In the genomic region with DNA sequence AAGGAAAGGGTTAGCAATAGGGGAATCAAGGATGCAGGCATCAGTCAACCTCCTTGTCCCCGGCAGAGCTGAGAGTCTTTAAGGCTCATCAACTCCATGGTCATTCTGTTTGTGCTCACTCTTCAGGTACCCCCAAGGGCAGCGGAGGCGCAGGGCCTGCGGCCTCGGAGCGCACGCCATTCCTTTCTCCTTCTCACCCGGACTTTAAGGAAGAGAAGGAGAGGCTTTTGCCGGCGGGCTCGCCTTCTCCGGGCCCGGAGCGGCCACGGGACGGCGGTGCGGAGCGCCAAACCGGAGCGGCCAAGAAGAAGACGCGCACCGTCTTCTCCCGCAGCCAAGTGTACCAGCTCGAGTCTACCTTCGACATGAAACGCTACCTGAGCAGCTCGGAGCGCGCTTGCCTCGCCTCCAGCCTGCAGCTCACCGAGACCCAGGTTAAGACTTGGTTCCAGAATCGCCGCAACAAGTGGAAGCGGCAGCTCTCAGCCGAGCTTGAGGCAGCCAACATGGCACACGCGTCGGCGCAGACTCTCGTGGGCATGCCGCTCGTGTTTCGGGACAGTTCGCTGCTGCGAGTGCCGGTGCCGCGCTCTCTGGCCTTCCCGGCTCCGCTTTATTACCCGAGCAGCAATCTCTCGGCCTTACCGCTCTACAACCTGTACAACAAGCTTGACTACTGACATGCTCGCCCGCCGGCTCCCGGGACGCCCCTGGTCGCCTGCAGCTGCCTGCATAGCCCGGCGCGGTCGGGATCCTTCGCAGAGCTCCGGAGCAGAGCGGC, we compare ENCODE assay signal across 8 mouse cellular contexts. TPM values are rescaled to one million over a fixed set of nuclear protein-coding genes. Genes with fewer than 3 reads are reported as not detected.
DNase-seq lines count a peak whose midpoint lies in the region; ATAC-seq and TF ChIP-seq lines count a peak whose summit lies in the region.

No protein-coding gene starts in this region.

- H3K9me3 ChIP-seq in heart, embryonic 13.5 days: no peaks in the 10 kb centered on the region
- no peaks in the 10 kb centered on the region for H3K9me3 ChIP-seq in embryonic facial prominence, embryonic 15.5 days (replicated peaks)
- no peaks in the 10 kb centered on the region for H3K9me3 ChIP-seq in kidney, postnatal 0 days (replicated peaks; ENCODE audit: low read length)

- H3K4me1 ChIP-seq in heart, embryonic 13.5 days: peaks cover 28% of the 10 kb centered on the region
- peaks cover 28% of the 10 kb centered on the region for H3K4me1 ChIP-seq in embryonic facial prominence, embryonic 15.5 days
- peaks cover 15% of the 10 kb centered on the region; the same call in 1 of the 2 replicates for H3K4me1 ChIP-seq in kidney, postnatal 0 days (replicated peaks; ENCODE audit: insufficient read depth, low read length)

- H3K9ac ChIP-seq in heart, embryonic 13.5 days: no peak overlapping the region
- H3K9ac ChIP-seq in embryonic facial prominence, embryonic 15.5 days: no peak overlapping the region
- no peak overlapping the region for H3K9ac ChIP-seq in kidney, postnatal 0 days (ENCODE audit: low read depth, low read length)

- no peaks in the 10 kb centered on the region for H3K36me3 ChIP-seq in heart, embryonic 13.5 days
- no peaks in the 10 kb centered on the region for H3K36me3 ChIP-seq in embryonic facial prominence, embryonic 15.5 days
- H3K36me3 ChIP-seq in kidney, postnatal 0 days (ENCODE audit: insufficient read depth, low read length): no peaks in the 10 kb centered on the region

- TF ChIP-seq CTCF in kidney, postnatal 0 days (IDR thresholded peaks at IDR 0.05; ENCODE audit: low read depth): peak; percentile 32

- H3K27me3 ChIP-seq in heart, embryonic 13.5 days (replicated peaks): peaks cover 91% of the 10 kb centered on the region
- peaks cover 85% of the 10 kb centered on the region for H3K27me3 ChIP-seq in embryonic facial prominence, embryonic 15.5 days
- peaks cover 82% of the 10 kb centered on the region for H3K27me3 ChIP-seq in kidney, postnatal 0 days (ENCODE audit: insufficient read depth, low read length)

- no peak for DNase-seq in heart, adult 9 months (ENCODE audit: low spot score in 2 of 2)
- DNase-seq in ES-CJ7 (ENCODE audit: low read depth, low spot score): peak; percentile 57
- DNase-seq in kidney, postnatal 0 days (ENCODE audit: low spot score): no peak
- DNase-seq in naive thymus-derived CD4-positive, alpha-beta T cell, adult 2 months (ENCODE audit: low read depth): peak; percentile 62
- no peak for DNase-seq in layer of hippocampus, adult 11-12 months (ENCODE audit: low spot score)
- DNase-seq in ovary, adult 18-20 months (ENCODE audit: low spot score): no peak

- peak overlapping the region; percentile 50 for H3K4me2 ChIP-seq in heart, embryonic 13.5 days
- H3K4me2 ChIP-seq in embryonic facial prominence, embryonic 15.5 days (replicated peaks): peak overlapping the region; percentile 36; the same call in 1 of the 2 replicates
- peak overlapping the region; percentile 36 for H3K4me2 ChIP-seq in kidney, postnatal 0 days (ENCODE audit: low read length)

- under 1% methylated on average over 68 of the region's 68 CpGs for WGBS in heart, embryonic 13.5 days
- WGBS in embryonic facial prominence, embryonic 15.5 days: under 1% methylated on average over 68 of the region's 68 CpGs
- WGBS in kidney, postnatal 0 days: under 1% methylated on average over 68 of the region's 68 CpGs

- no peak overlapping the region for H3K27ac ChIP-seq in heart, embryonic 13.5 days (replicated peaks)
- no peak overlapping the region for H3K27ac ChIP-seq in embryonic facial prominence, embryonic 15.5 days (replicated peaks)
- no peak overlapping the region for H3K27ac ChIP-seq in kidney, postnatal 0 days

- H3K4me3 ChIP-seq in heart, embryonic 13.5 days: peak overlapping the region; percentile 37
- H3K4me3 ChIP-seq in embryonic facial prominence, embryonic 15.5 days (replicated peaks): peak overlapping the region; percentile 26
- peak overlapping the region; percentile 16; the same call in 1 of the 2 replicates for H3K4me3 ChIP-seq in kidney, postnatal 0 days (replicated peaks; ENCODE audit: low read depth, low read length)

- ATAC-seq in heart, embryonic 13.5 days (ENCODE audit: extremely low read depth, insufficient number of reproducible peaks, low FRiP score, low TSS enrichment): no peak
- ATAC-seq in embryonic facial prominence, embryonic 15.5 days (ENCODE audit: insufficient number of reproducible peaks, low FRiP score, low TSS enrichment, low read depth): no peak
- ATAC-seq in kidney, postnatal 0 days (replicated peaks; ENCODE audit: low FRiP score, low read depth): no peak

RNA-seq across cellular contexts. Expression of a gene that starts 4.5 kb away (rescaled TPM):
- 130 and 143 TPM in 2 replicates for polyA plus RNA-seq in heart, embryonic 13.5 days (2015; fragmentation: Nextera tagmentation; extraction: Ambion mirVana)
- polyA plus RNA-seq in embryonic facial prominence, embryonic 15.5 days (2015; fragmentation: Nextera tagmentation; extraction: Ambion mirVana): 177 and 189 TPM in 2 replicates
- polyA plus RNA-seq in kidney, postnatal 0 days (2015; fragmentation: Nextera tagmentation; extraction: Ambion mirVana): 136 and 142 TPM in 2 replicates

RNA-seq across cellular contexts. Expression of a gene that starts 6.9 kb away (rescaled TPM):
- not detected in 2 replicates for polyA plus RNA-seq in heart, embryonic 13.5 days (2015; fragmentation: Nextera tagmentation; extraction: Ambion mirVana)
- polyA plus RNA-seq in embryonic facial prominence, embryonic 15.5 days (2015; fragmentation: Nextera tagmentation; extraction: Ambion mirVana): 0.24 TPM in 1 of 2 replicates, not detected in the other
- 4.8 and 6.1 TPM in 2 replicates for polyA plus RNA-seq in kidney, postnatal 0 days (2015; fragmentation: Nextera tagmentation; extraction: Ambion mirVana)

RNA-seq across cellular contexts. Expression of a gene that starts 12.8 kb away (rescaled TPM):
- not detected in 2 replicates for polyA plus RNA-seq in heart, embryonic 13.5 days (2015; fragmentation: Nextera tagmentation; extraction: Ambion mirVana)
- not detected in 2 replicates for polyA plus RNA-seq in embryonic facial prominence, embryonic 15.5 days (2015; fragmentation: Nextera tagmentation; extraction: Ambion mirVana)
- 0.22 TPM in 1 of 2 replicates, not detected in the other for polyA plus RNA-seq in kidney, postnatal 0 days (2015; fragmentation: Nextera tagmentation; extraction: Ambion mirVana)

Comparison
In these comparisons a context has a peak if more than half of its experiments do, and no peak if none do; other contexts are left out.
1. DNase-seq: peak in ES-CJ7 (single experiment) and naive thymus-derived CD4-positive, alpha-beta T cell, adult 2 months (single experiment); none in heart, adult 9 months (0 of 2), kidney, postnatal 0 days (single experiment), layer of hippocampus, adult 11-12 months (single experiment) and ovary, adult 18-20 months (single experiment).
2. Peak in every context shown above with its lines, with median percentiles within 50 percentile points of each other: H3K4me2 ChIP-seq and H3K4me3 ChIP-seq.